Mouse (Mus musculus): ENCODE measurements at regions not wholly inside any gene's neighbourhood (a gene's known extent, or its start where the extent isn't known, plus 50 kb on each side); places are given as distances from the start of the nearest gene placed in this dataset.

GRCm38 (mm10) chr9:14081138-14081537 lies 193.7 kb upstream of the Sesn3 start:
- Histone ChIP-seq H3K4me3 (replicated peaks) (no peak overlapping the region), H3K36me3 (no peaks in the 10 kb centered on the region), H3K9me3 (no peaks in the 10 kb centered on the region), H3K4me1 (no peaks in the 10 kb centered on the region), H3K4me2 (no peak overlapping the region), H3K9ac (no peak overlapping the region), H3K27me3 (replicated peaks) (no peaks in the 10 kb centered on the region), H3K27ac (no peak overlapping the region)
- no peak for ATAC-seq (ENCODE audit: insufficient read depth, low FRiP score, low read depth)
- 46% methylated on average over 4 of the region's 4 CpGs for WGBS

GRCm38 (mm10) chr9:14086201-14086600 lies 188.7 kb upstream of the Sesn3 start:
- no peaks in the 10 kb centered on the region for H3K9me3 ChIP-seq
- H3K4me2 ChIP-seq: no peak overlapping the region
- 37% methylated on average over 2 of the region's 2 CpGs for WGBS

GRCm38 (mm10) chr9:14086611-14087010 lies 188.3 kb upstream of the Sesn3 start:
- WGBS: 89% methylated on average over 3 of the region's 3 CpGs
- Histone ChIP-seq H3K4me3 (replicated peaks) (no peak overlapping the region), H3K36me3 (no peaks in the 10 kb centered on the region), H3K4me2 (no peak overlapping the region), H3K4me1 (no peaks in the 10 kb centered on the region), H3K27me3 (replicated peaks) (no peaks in the 10 kb centered on the region), H3K9ac (no peak overlapping the region), H3K27ac (no peak overlapping the region), H3K9me3 (no peaks in the 10 kb centered on the region)
- no peak for ATAC-seq (ENCODE audit: insufficient read depth, low FRiP score, low read depth)

More at GRCm38 (mm10) chr9:14086201-14086600, 188.7 kb upstream of the Sesn3 start:
- H3K27me3 ChIP-seq (replicated peaks): no peaks in the 10 kb centered on the region
- no peak overlapping the region for H3K27ac ChIP-seq
- no peak overlapping the region for H3K4me3 ChIP-seq (replicated peaks)
- no peaks in the 10 kb centered on the region for H3K36me3 ChIP-seq
- no peaks in the 10 kb centered on the region for H3K4me1 ChIP-seq
- ATAC-seq (ENCODE audit: insufficient read depth, low FRiP score, low read depth): no peak
- no peak overlapping the region for H3K9ac ChIP-seq

- H3K4me1 ChIP-seq: no peaks in the 10 kb centered on the region
- H3K9ac ChIP-seq: no peak overlapping the region
- H3K27ac ChIP-seq: no peak overlapping the region
- WGBS: 67% methylated on average over 4 of the region's 4 CpGs
- ATAC-seq (ENCODE audit: insufficient read depth, low FRiP score, low read depth): no peak
- no peaks in the 10 kb centered on the region for H3K9me3 ChIP-seq
- no peak overlapping the region for H3K4me2 ChIP-seq
- H3K4me3 ChIP-seq (replicated peaks): no peak overlapping the region
- no peaks in the 10 kb centered on the region for H3K27me3 ChIP-seq (replicated peaks)
- H3K36me3 ChIP-seq: no peaks in the 10 kb centered on the region
Observed at GRCm38 (mm10) chr9:14087874-14088273, 187.0 kb upstream of the Sesn3 start.

- Histone ChIP-seq H3K36me3 (no peaks in the 10 kb centered on the region), H3K27ac (no peak overlapping the region), H3K4me3 (replicated peaks) (no peak overlapping the region), H3K27me3 (replicated peaks) (no peaks in the 10 kb centered on the region), H3K9me3 (no peaks in the 10 kb centered on the region), H3K4me1 (no peaks in the 10 kb centered on the region), H3K9ac (no peak overlapping the region), H3K4me2 (no peak overlapping the region)
- WGBS: 58% methylated on average over 8 of the region's 8 CpGs
- peak; percentile 58 for ATAC-seq (ENCODE audit: insufficient read depth, low FRiP score, low read depth)
Observed at GRCm38 (mm10) chr9:14089791-14090256, 185.0 kb upstream of the Sesn3 start.

- no peak for ATAC-seq (ENCODE audit: insufficient read depth, low FRiP score, low read depth)
- WGBS: 96% methylated on average over 2 of the region's 2 CpGs
- H3K36me3 ChIP-seq: no peaks in the 10 kb centered on the region
- no peak overlapping the region for H3K4me2 ChIP-seq
- H3K4me1 ChIP-seq: no peaks in the 10 kb centered on the region
- no peak overlapping the region for H3K27ac ChIP-seq
- H3K9me3 ChIP-seq: no peaks in the 10 kb centered on the region
- no peak overlapping the region for H3K4me3 ChIP-seq (replicated peaks)
- H3K9ac ChIP-seq: no peak overlapping the region
- H3K27me3 ChIP-seq (replicated peaks): no peaks in the 10 kb centered on the region
Observed at GRCm38 (mm10) chr9:14090454-14090853, 184.4 kb upstream of the Sesn3 start.

GRCm38 (mm10) chr9:14091099-14091930 lies 183.6 kb upstream of the Sesn3 start:
- H3K4me1 ChIP-seq: no peaks in the 10 kb centered on the region
- no peak for ATAC-seq (ENCODE audit: insufficient read depth, low FRiP score, low read depth)
- no peaks in the 10 kb centered on the region for H3K27me3 ChIP-seq (replicated peaks)
- H3K27ac ChIP-seq: no peak overlapping the region
- WGBS: 69% methylated on average over 8 of the region's 8 CpGs
- H3K9ac ChIP-seq: no peak overlapping the region
- H3K36me3 ChIP-seq: no peaks in the 10 kb centered on the region
- no peak overlapping the region for H3K4me3 ChIP-seq (replicated peaks)
- no peaks in the 10 kb centered on the region for H3K9me3 ChIP-seq
- H3K4me2 ChIP-seq: no peak overlapping the region

GRCm38 (mm10) chr9:14092996-14093442 lies 181.8 kb upstream of the Sesn3 start:
- no peak overlapping the region for H3K27ac ChIP-seq
- no peak for ATAC-seq (ENCODE audit: insufficient read depth, low FRiP score, low read depth)
- H3K4me3 ChIP-seq (replicated peaks): no peak overlapping the region
- H3K4me2 ChIP-seq: no peak overlapping the region
- no peaks in the 10 kb centered on the region for H3K4me1 ChIP-seq
- H3K9me3 ChIP-seq: no peaks in the 10 kb centered on the region
- no peak overlapping the region for H3K9ac ChIP-seq
- H3K36me3 ChIP-seq: no peaks in the 10 kb centered on the region
- WGBS: 69% methylated on average over 2 of the region's 2 CpGs
- H3K27me3 ChIP-seq (replicated peaks): no peaks in the 10 kb centered on the region

- H3K4me1 ChIP-seq: 0 out of 2 replicates have a peak, but pooled peaks cover 3% of the 10 kb centered on the region
- 85% methylated on average over 1 of the region's 1 CpGs for WGBS
Observed at GRCm38 (mm10) chr9:14103538-14103937, 171.3 kb upstream of the Sesn3 start.

GRCm38 (mm10) chr9:14104921-14105320 lies 169.9 kb upstream of the Sesn3 start:
- no peaks in the 10 kb centered on the region for H3K36me3 ChIP-seq
- H3K27ac ChIP-seq: no peak overlapping the region
- no peaks in the 10 kb centered on the region for H3K27me3 ChIP-seq (replicated peaks)
- peaks cover 9% of the 10 kb centered on the region; the same call in 1 of the 2 replicates for H3K4me1 ChIP-seq
- no peak for ATAC-seq (ENCODE audit: insufficient read depth, low FRiP score, low read depth)
- 36% methylated on average over 2 of the region's 2 CpGs for WGBS
- H3K4me2 ChIP-seq: no peak overlapping the region
- H3K4me3 ChIP-seq (replicated peaks): no peak overlapping the region
- no peak overlapping the region for H3K9ac ChIP-seq
- H3K9me3 ChIP-seq: no peaks in the 10 kb centered on the region

More at GRCm38 (mm10) chr9:14103538-14103937, 171.3 kb upstream of the Sesn3 start:
- Histone ChIP-seq H3K27me3 (replicated peaks) (no peaks in the 10 kb centered on the region), H3K4me3 (replicated peaks) (no peak overlapping the region), H3K36me3 (no peaks in the 10 kb centered on the region), H3K9me3 (no peaks in the 10 kb centered on the region), H3K4me2 (no peak overlapping the region), H3K9ac (no peak overlapping the region), H3K27ac (no peak overlapping the region)
- no peak for ATAC-seq (ENCODE audit: insufficient read depth, low FRiP score, low read depth)

GRCm38 (mm10) chr9:14106371-14106770 lies 168.5 kb upstream of the Sesn3 start:
- Histone ChIP-seq H3K9ac (no peak overlapping the region), H3K4me3 (replicated peaks) (no peak overlapping the region), H3K4me2 (no peak overlapping the region), H3K27ac (no peak overlapping the region), H3K4me1 (peaks cover 9% of the 10 kb centered on the region; the same call in 1 of the 2 replicates), H3K36me3 (no peaks in the 10 kb centered on the region), H3K9me3 (no peaks in the 10 kb centered on the region), H3K27me3 (replicated peaks) (no peaks in the 10 kb centered on the region)
- ATAC-seq (ENCODE audit: insufficient read depth, low FRiP score, low read depth): no peak
- WGBS: 80% methylated on average over 1 of the region's 1 CpGs

- H3K4me2 ChIP-seq: no peak overlapping the region
- H3K9ac ChIP-seq: no peak overlapping the region
- no peak for ATAC-seq (ENCODE audit: insufficient read depth, low FRiP score, low read depth)
- no peaks in the 10 kb centered on the region for H3K36me3 ChIP-seq
- H3K4me3 ChIP-seq (replicated peaks): no peak overlapping the region
- peak overlapping the region; percentile 33 for H3K27ac ChIP-seq
- peaks cover 9% of the 10 kb centered on the region; the same call in 1 of the 2 replicates for H3K4me1 ChIP-seq
- no peaks in the 10 kb centered on the region for H3K27me3 ChIP-seq (replicated peaks)
- WGBS: 50% methylated on average over 4 of the region's 4 CpGs
- no peaks in the 10 kb centered on the region for H3K9me3 ChIP-seq
Observed at GRCm38 (mm10) chr9:14108798-14109197, 166.1 kb upstream of the Sesn3 start.
